Mouse (Mus musculus): ENCODE results near the gene Tmem102.

- no peak for TF ChIP-seq CTCF (IDR thresholded peaks at IDR 0.05; ENCODE audit: borderline replicate concordance, insufficient read depth, low read depth, low read length)
- no peak for TF ChIP-seq POLR2A (IDR thresholded peaks at IDR 0.05; ENCODE audit: borderline replicate concordance, insufficient read depth, low read length)
Observed at GRCm38 (mm10) chr11:69846738-69847688, 41.6 kb upstream of the Tmem102 start.

All from cerebellum, adult 2 months (tissue).